Mouse (Mus musculus) layer of hippocampus, adult 2 months (tissue): ENCODE measurements around the gene Ntm. TPM values are rescaled to one million over a fixed set of nuclear protein-coding genes. Genes with fewer than 3 reads are reported as not detected.

Experiments used
- DNase-seq, 2 experiments: peaks; one replicate each; pipeline ENCODE4 v3.0.0; 2022; ENCODE audit warnings: low spot score in 2 of 2
- H3K27ac ChIP-seq: fragments of 200-600 bp; 2 replicates; pipeline ENCODE4 v1.8.1; 2022
- H3K4me3 ChIP-seq: fragments of 200-600 bp; 2 replicates; pipeline ENCODE4 v1.8.1; 2022; ENCODE audit warnings: mild to moderate bottlenecking
- CTCF ChIP-seq: fragments of 200-600 bp; conservative IDR thresholded peaks from 2 replicates; pipeline ENCODE4 v1.8.1; 2022; ENCODE audit warnings: antibody characterized with exemption, mild to moderate bottlenecking, moderate library complexity
- total RNA-seq, 2 experiments: library from RNA; stranded (reverse); gene quantifications; 2 replicates each; pipeline ENCODE4 v1.2.3; 2021

The Ntm gene
- total RNA-seq, 2 experiments from 2014 or later = 132 to 141 TPM

- TF ChIP-seq CTCF = no peak
- no peak overlapping the region for H3K4me3 ChIP-seq
- H3K27ac ChIP-seq = no peak overlapping the region
- DNase-seq = no peak
These were observed 208.6 kb downstream of the Ntm start for GRCm38 (mm10) chr9:29754374-29754773.

GRCm38 (mm10) chr9:29751396-29751795 is 211.5 kb downstream of the Ntm start:
- TF ChIP-seq CTCF = peak; percentile 63
- DNase-seq = no peak
- Histone ChIP-seq H3K4me3 (no peak overlapping the region), H3K27ac (no peak overlapping the region; the same call in 1 of the 2 replicates)

- no peak for TF ChIP-seq CTCF
- Histone ChIP-seq H3K4me3 (peak overlapping the region; percentile 32), H3K27ac (peak overlapping the region; percentile 68)
- DNase-seq = peak; percentile 50 to 74
These were observed 212.4 kb downstream of the Ntm start for GRCm38 (mm10) chr9:29750371-29751014.

- TF ChIP-seq CTCF = no peak
- DNase-seq = no peak
- H3K27ac ChIP-seq = no peak overlapping the region
- H3K4me3 ChIP-seq = no peak overlapping the region
These were observed 214.9 kb downstream of the Ntm start for GRCm38 (mm10) chr9:29748070-29748469.

GRCm38 (mm10) chr9:29738835-29739526 is 224.0 kb downstream of the Ntm start:
- Histone ChIP-seq H3K4me3 (no peak overlapping the region), H3K27ac (no peak overlapping the region)
- DNase-seq = no peak
- no peak for TF ChIP-seq CTCF

GRCm38 (mm10) chr9:29736031-29736430 is 226.9 kb downstream of the Ntm start:
- H3K4me3 ChIP-seq = no peak overlapping the region
- no peak overlapping the region for H3K27ac ChIP-seq
- no peak for TF ChIP-seq CTCF
- no peak for DNase-seq

- TF ChIP-seq CTCF = no peak
- no peak overlapping the region for H3K4me3 ChIP-seq
- no peak for DNase-seq
- no peak overlapping the region for H3K27ac ChIP-seq
These were observed 230.0 kb downstream of the Ntm start for GRCm38 (mm10) chr9:29732895-29733294.

GRCm38 (mm10) chr9:29731672-29732071 is 231.3 kb downstream of the Ntm start:
- TF ChIP-seq CTCF = no peak
- DNase-seq = no peak
- no peak overlapping the region for H3K27ac ChIP-seq

GRCm38 (mm10) chr9:29727540-29728432 is 235.2 kb downstream of the Ntm start:
- H3K27ac ChIP-seq = no peak overlapping the region
- TF ChIP-seq CTCF = no peak
- H3K4me3 ChIP-seq = no peak overlapping the region
- DNase-seq = no peak

More at GRCm38 (mm10) chr9:29731672-29732071, 231.3 kb downstream of the Ntm start:
- H3K4me3 ChIP-seq = no peak overlapping the region

- Histone ChIP-seq H3K27ac (no peak overlapping the region), H3K4me3 (no peak overlapping the region)
- no peak for DNase-seq
- TF ChIP-seq CTCF = no peak
These were observed 241.5 kb downstream of the Ntm start for GRCm38 (mm10) chr9:29721461-29721860.

- no peak for DNase-seq
- TF ChIP-seq CTCF = 0 out of 2 replicates have a peak, but pooled peaks have one; percentile 5
- H3K4me3 ChIP-seq = no peak overlapping the region
- H3K27ac ChIP-seq = no peak overlapping the region
These were observed 246.1 kb downstream of the Ntm start for GRCm38 (mm10) chr9:29716795-29717194.

- Histone ChIP-seq H3K4me3 (no peak overlapping the region), H3K27ac (no peak overlapping the region)
- TF ChIP-seq CTCF = no peak
- DNase-seq = no peak
These were observed 264.7 kb downstream of the Ntm start for GRCm38 (mm10) chr9:29698276-29698675.

GRCm38 (mm10) chr9:29694151-29694550 is 268.8 kb downstream of the Ntm start:
- H3K4me3 ChIP-seq = no peak overlapping the region
- no peak overlapping the region for H3K27ac ChIP-seq
- no peak for TF ChIP-seq CTCF
- DNase-seq = no peak
